Mouse (Mus musculus) layer of hippocampus, postnatal 14 days (tissue): ENCODE results near the gene Npdc1. TPM values are rescaled to one million over a fixed set of nuclear protein-coding genes. Genes with fewer than 3 reads are reported as not detected.
"Not testable (repeated sequence)": the region's sequence is repeated elsewhere in the genome, so short reads cannot be mapped to it uniquely, and the experiment has no call there.

Experiments
- DNase-seq, 2 experiments: peaks; one replicate each; pipeline ENCODE4 v3.0.0; 2021 to 2022; ENCODE audit warnings: low spot score in 2 of 2, mixed read lengths in 1 of 2
- total RNA-seq, 2 experiments: library from RNA; stranded (reverse); gene quantifications; 2 replicates each; pipeline ENCODE4 v1.2.3; 2021

The Npdc1 gene
- total RNA-seq, 2 experiments from 2014 or later = 402 to 418 TPM

DNA sequence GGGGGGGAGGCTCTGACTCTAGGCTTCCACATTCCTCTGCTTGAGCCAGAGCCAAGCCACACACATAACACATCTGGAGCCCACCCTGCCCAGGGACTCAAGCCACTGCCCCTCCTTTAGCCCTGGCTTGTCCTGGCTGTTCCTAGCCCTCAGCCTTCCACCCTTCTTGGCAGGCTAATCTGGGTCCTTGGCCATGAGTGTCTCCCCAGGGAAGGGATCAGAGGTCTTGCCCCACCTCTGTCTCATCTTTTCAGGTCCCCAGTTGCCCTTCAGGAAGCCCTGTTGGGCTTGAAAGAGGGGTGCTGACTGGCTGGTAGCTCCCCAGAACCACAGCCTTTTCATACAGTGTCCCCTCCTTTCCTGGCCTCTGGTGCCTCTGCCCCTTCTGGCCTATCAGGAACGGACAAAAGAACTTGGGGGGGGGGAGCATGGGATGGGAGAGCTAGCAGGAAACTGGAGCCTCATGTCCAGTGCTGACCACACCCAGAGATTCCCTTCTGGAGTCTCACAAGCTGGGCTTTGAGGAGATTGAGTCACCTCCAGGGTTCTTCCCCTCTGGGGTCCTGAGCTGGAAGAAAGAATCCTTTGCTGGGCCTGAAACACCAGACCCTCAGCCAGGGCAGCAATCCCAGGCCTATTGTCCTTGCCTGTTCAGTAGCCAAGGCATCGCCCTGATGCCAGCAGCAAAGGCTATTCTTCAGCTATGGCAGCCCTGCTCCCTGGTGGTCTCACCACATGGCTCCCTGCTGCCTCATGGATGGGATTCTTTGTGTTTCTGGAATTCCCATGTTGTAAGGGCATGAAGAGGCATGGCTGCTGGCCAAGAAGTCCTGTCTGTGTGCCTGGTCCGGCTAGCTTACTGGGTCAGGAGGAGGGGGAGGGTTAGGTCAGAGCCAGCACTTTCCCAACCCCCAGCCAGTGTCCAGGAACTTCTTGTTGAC is 4.6 kb upstream of the Npdc1 start:
- peak; percentile 67 to 85 for DNase-seq

DNA sequence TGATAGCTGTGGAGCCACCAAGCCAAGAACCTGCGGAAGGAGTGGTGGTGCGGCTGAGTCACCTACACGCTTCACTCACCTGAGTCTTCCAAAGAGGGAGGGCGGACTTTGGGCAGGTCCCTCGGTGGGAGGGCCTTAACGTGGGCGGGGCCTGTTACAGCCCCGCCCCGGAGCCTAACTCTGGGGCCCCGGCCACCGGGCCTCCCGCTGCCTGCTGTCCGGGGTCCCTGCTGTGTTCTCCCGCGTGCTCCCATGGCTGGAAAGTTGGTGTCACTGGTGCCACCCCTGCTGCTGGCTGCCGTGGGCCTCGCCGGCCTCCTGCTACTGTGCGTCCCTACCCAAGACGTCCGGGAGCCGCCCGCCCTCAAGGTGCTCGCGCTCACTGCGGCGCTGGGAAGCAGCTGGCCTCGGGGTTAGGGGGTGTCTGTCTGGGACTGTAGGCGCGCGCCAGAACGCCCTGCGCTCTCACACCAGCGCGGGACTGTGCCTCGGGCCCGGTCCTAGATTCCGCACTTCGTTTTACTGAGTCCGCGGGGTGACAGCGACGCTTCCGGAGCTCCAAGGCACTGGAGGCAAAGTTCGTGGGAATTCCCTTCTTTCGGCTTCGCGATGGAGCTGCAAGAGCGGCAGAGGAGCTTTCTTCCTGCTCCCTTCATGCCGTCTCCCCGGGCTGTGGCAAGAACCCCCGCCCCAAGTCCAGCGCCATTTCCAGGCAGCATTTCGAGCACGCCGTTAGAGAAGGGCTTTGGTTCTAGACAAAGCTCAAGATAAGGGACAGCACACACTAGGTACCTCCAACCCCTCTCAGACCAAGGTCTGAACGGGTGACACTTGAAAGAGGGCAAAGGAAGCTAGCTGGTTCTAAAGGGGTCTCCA is 3.2 kb upstream of the Npdc1 start, which contains the start of gene Entpd2:
Gene Entpd2 (plus strand): TSS at position 154 of the 876 bp plus-strand sequence.
- no peak for DNase-seq

DNA sequence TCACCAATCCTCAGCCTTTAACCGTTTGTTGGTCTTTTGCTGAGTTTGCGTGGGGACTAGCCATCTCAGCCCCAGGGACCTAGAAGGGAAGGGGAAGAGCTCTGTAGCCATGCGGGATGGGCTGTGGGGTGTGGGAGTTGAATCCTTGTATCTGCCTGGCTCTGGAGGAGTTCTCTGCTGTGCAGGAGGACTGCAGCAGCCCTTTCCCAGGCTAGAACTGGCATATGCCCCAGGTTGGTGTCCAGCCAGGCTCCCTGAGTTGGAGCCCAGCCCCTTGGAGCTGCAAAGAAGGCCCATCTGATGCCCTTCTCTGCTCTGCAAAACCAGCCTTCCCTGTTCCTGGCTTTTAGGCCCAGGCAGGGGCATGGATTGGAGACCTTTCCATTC is 2.6 kb upstream of the Npdc1 start:
- DNase-seq = peak in 1 of 2 experiments; percentile 58

DNA sequence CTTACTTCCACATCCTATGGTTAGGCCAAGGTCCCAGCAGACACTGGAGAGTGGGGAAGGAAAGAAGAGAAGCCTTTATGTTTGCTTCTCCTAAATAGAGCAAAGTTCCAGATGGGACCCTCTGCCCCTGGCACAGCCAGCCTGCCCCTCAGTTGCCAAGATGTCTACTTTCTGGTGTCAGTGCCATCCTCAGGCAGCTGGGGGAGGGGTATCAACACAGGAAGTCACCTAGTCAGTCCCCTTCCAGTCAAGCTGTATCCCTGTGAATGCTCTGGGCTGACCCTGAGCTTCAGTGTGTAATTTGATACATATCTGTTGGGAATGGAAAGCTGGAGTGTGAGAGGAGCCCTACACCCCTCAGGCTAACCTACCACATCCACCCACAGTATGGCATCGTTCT is 2.1 kb upstream of the Npdc1 start:
- DNase-seq = no peak

DNA sequence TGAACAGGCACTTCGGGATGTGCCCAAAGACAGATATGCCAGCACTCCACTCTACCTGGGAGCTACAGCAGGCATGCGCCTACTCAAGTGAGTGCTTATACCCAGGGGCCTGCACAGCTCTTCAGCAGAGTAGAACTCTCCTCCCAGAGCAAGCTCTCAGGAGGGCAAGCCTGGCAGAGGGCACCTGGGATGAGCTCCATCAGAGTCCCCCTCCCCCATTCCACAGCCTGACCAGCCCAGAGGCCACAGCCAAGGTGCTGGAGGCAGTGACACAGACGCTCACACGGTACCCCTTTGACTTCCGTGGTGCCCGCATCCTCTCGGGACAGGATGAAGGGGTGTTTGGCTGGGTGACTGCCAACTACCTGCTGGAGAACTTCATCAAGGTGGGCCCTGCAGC is 1.1 kb upstream of the Npdc1 start:
- DNase-seq = no peak

DNA sequence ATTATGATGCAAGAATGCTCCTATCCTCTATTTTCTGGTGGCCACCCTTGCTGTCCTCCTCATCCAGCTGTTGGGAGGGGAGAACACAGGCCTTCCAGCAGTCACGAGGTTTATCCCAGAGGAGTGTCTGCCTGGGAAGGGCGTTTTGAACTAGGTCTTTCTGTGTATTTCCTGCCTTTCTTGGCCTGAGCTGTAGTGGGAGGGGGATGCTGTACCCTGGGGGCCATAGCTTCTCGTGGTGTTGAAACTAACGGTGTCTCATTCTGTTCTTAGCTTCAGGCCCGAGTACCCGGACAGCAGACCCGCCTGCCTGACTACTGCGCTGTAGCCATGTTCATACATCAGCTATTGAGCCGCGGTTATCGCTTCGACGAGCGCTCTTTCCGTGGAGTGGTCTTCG is 1.1 kb downstream of the Npdc1 start:
- DNase-seq = no peak

DNA sequence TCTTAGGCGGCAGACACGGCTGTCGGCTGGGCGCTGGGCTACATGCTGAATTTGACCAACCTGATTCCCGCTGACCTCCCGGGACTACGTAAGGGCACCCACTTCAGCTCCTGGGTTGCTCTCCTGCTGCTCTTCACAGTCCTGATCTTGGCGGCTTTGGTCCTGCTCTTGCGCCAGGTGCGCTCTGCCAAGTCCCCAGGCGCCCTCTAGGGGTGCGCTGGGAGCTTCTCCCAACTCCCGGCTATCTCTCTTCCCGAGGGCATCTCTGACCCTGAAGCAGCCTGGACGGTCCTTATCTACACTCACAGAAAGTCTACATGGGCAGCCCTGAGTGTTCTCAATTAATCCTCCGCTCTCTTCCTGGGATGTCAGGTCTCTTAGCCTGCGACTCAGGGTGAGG is 1.6 kb downstream of the Npdc1 start:
- DNase-seq = peak; percentile 55 to 59

DNA sequence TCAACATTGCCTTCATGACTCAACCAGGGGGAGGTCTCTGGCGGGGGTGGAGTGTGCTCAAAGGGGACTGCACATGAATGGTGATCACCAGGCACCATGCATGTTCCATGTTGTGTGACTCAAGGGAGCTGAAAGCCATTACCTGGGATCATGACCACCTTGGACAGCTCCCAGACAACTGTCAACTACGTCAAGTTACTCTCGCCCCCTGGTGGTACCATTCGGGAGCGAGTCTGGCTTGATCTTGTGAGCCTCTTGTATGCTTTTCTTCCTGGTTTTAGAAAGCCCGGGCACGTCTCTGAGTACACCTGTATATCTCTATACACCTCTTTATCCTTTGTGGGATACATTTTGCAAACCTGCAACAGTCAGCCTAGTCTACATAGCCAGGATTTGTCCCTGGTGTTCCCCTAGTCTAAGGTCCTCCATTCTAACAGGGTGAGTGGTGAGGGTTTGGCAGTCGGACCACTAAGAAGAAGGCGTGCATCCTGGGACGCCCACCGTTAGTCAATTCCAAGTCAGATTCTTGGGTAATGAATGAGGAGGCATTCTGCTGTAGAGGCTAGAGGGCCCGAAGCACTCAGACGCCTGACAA is 3.3 kb downstream of the Npdc1 start:
- DNase-seq = peak; percentile 78 to 83

DNA sequence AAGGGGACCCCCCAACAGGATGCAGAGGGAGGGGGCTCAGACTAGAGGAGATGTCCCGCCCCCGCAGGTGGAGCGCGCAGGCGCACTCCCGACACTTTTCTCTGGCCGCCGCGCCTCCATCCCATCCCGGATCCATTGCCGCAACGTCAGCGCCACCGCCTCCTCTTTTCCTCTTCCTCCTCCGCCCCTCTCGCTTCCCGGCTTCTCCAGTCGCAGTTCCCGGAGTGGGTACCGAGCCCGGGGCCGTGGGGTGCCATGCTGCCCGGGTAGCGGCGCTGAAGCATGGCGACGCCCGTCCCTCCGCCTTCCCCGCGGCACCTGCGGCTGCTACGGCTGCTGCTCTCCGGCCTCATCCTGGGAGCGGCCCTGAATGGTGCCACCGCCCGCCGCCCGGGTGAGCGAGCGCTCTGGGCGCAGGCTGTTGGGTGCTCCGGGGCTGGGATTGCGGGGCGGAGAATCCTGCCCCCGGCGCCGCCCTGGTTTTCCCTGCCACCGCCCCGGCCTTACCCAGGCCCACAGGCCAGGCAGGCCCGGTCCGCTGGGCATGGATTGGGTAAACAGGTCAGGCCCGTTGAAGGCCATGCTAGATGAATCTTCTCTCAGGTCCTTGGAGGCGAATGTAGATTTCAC is 3.9 kb downstream of the Npdc1 start:
- peak; percentile 89 to 95 for DNase-seq

DNA sequence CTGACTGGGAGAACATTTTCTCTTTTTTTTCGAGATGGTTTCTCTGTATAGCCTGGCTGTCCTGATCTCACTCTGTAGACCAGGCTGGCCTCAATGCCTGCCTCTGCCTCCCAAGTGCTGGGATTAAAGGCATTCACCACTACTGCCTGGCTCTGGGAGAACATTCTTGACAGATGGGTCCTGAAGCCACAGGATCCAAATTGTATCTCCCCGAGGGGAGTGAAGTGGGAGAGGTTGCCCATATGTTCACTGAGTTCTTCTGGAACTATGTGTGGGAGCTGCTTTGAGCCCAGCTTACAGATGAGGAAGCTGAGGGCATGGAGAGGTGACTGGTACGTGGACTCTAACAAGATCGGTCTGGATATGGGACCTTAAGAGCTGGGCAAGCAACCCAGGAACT is 4.8 kb downstream of the Npdc1 start:
- no peak for DNase-seq

DNA sequence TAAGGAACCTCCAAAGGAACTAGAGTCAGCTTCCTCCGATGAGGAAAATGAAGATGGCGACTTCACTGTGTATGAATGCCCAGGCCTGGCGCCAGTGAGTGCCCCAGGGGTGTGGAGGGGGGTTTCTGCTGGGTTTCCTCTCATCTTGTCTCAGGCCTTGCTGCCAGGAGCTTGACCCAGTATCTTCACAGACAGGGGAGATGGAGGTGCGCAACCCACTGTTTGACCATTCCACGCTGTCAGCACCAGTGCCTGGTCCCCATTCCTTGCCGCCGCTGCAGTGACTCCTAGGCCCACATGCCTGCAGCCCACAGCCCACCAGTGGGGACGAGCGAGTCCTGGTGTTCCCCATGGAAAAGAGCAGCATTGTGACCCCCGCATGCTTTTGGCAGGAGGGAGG is 9.8 kb downstream of the Npdc1 start:
- DNase-seq = no peak

DNA sequence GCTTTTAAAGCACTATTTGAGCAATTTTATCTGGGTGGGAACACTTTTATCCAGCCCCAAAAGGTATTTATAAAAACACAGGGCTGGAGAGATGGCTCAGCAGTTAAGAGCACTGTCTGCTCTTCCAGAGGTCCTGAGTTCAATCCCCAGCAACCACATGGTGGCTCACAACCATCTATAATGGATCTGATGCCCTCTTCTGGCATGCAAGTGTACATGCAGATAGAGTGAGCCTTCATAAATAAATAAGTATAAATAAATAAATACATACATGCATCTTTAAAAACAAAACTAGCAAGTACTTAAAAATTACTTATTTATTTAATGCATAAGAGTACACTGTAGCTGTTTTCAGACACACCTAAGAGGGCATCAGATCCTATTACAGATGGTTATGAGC is 14.3 kb downstream of the Npdc1 start:
- DNase-seq = not testable (repeated sequence)

DNA sequence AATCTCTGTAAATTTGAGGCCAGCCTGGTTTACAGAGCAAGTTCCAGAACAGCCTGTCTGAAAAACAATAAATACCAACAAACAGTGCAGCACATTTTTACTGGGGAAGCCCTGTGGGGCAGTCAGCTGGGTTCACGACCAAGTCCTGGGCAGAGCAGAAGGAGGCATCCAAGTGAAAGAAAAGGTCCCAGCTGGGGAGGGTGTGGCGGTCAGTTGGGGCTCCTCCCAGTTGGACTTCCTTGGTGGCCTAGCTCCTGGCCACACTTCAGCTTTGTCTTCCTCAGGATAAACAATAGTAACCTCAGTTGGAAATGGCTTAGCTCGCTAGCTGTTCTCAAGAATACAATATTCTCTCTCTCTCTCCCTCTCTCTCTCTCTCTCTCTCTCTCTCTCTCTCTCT is 18.3 kb downstream of the Npdc1 start:
- no peak for DNase-seq

DNA sequence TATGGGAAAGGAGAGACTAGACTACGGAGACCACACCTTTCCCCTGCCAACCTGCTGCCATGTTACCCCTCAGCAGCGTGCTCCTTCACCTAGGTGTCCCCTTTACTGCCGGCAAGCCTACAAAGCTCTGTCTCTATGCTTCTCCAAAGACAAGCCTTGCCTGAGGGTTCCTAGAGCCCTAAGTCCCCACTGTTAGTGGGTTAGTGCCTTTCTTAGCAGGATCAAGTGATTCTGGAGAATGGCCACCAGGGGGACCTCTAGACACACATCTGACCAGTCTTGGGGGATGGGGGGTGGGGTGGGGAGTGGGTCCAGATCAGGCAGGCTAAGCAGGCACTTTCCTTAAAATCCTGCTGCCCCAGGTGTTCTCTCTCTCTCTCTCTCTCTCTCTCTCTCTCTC is 22.7 kb downstream of the Npdc1 start:
- DNase-seq = peak; percentile 31 to 65

DNA sequence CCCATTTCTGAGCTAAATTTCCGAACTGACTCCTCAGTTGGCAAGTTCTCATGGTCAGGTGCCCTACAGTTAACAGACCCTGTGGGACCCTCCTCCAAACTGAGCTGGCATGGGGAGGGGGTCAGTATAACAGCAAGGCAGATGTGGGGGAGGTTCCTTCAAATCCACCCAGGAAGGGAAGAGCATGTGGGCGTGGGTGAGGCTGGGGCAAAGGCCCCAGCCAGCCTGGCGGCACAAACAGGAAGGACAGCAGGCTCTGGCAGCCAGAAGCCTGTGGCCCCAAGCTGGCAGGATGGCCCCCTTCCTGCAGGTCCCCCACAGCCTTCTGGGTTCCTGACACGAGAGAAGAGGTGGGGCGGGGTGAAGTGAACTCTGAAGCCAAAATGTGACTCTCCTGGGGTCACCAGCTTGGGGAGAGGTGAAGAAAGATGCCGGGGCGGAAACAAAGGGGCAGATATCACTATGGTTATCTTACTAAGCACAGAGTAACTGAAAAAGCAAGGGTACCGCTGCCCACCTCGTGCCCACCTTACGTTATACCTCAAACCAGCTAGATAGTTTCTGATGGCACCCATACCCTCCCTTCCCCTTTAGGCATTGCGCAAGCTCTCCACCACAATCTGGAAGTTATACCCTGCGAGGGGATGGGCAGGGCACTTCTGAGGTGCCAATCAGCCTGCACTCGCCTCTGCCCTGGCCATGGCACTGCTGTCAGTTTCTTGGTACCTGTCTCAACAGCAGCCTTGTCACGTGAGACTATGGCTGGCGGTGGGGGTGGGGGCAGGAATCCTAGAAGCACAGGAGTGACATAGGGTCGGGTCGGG is 23.6 kb downstream of the Npdc1 start, which contains the start of gene Fut7:
Gene Fut7 (plus strand): TSS at position 681 of the 824 bp plus-strand sequence.
- DNase-seq = no peak

DNA sequence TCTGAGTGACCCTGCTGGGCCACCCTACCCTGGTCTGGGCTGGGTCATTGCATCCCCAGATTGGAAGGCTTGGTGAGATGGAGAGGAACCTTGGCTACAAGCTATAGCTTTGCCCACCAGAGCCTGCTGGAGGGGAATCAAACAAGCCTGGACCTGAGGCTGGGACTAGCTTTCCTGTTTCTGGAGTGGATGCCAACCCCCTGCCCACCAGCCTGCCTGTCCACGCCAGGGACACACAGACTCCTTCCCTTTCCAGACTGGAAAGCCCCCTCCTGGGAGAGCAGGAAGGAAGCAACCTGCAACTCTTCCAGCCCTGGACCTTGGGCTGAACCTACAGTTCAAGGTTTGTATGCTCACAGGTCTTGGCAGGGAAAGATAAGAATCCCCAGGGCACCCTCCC is 24.5 kb downstream of the Npdc1 start:
- no peak for DNase-seq

DNA sequence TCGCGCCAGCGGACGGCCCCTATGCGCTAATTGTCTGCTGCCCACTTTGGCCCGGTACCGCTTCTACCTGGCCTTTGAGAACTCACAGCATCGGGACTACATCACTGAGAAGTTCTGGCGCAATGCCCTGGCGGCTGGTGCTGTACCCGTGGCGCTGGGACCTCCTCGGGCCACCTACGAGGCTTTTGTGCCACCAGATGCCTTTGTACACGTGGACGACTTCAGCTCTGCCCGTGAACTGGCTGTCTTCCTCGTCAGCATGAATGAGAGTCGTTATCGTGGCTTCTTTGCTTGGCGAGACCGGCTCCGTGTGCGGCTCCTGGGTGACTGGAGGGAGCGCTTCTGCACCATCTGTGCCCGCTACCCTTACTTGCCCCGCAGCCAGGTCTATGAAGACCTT is 26.3 kb downstream of the Npdc1 start:
- no peak for DNase-seq

DNA sequence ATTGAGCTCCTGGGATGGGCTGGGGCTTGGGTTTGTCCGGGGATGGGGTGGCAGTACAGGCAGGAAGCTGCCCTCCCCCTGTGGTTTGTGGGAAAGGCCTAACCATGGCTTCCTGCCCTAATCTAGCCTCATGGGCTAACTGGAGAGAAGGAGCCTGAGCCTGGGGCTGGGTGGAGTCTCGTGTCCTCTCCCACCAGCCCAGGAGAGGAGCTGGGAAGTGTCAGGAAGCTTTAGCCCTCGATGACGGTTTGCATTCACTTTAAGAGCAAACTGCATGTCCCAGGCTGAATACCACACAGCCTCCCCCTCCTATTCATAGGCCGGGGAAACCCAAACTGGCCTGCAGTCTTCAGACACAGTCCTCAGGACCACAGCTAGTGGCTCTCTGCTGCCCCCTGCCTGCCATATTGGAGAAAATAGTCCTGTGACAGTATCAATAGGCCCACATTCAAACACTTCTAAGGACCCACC is 27.6 kb downstream of the Npdc1 start:
- peak; percentile 63 to 77 for DNase-seq

DNA sequence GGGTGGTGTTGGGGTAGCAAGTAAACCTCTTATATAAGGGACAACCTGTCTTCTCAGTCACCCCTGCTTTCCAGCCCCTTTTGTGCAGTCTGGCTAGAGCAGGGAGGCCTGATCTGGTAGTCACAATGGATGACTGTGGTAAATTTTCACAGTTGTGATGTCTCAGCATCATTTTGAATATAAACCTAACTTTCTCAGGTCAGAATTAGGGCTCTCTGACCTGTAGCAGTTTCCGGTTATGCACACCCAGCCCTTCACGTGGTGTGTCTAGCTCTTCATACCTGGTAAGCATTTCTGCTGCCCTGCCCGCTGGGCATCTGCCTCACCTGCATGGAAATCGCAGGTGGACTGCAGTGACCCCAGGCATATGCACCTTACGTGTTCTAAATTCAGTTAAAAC is 28.1 kb downstream of the Npdc1 start:
- DNase-seq = no peak
